Mouse (Mus musculus): ENCODE data around the gene Ch25h. TPM values are rescaled to one million over a fixed set of nuclear protein-coding genes. Genes with fewer than 3 reads are reported as not detected.

Ch25h gene
- total and polyA plus RNA-seq, 3 experiments: not detected

DNA sequence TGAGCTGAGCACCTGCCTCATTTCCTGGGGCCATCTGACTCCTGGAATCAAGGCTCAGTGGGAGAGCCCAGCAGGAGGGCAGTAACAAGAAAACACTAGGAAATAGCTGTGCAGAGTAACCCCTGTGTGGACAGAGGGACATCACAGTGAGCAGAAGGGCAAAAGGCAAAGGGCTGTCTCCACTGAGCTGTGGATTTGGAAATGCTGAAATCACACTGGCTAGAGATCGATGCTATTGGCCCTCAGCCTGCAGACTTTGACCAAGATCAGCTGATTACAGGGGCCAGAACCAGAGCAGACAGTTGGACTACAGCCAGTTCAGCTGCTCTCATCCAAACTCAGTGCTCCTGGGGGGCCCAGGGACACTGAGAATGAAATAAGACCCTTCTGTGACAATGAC lies 21.4 kb upstream of the Ch25h start:
- dilution Hi-C loops (cut with MboI; ENCODE audit: extremely low pct_ligation_motif_present, extremely low pct_unique_long_range_greater_than_20kb, low sequenced_read_pairs): no loop called here
- Histone ChIP-seq H3K9ac (ENCODE audit: insufficient read depth, low read depth) (no peak overlapping the region), H3K4me2 (ENCODE audit: insufficient read depth, low read depth, poor library complexity, severe bottlenecking) (no peak overlapping the region), H3K36me3 (replicated peaks in 1 of 2; ENCODE audit: control insufficient read depth in 1 of 2, insufficient read depth in 1 of 2, low read length in 1 of 2) (peaks cover 3 to 66% of the 10 kb centered on the region in 2 experiments), H3K79me2 (replicated peaks; ENCODE audit: control insufficient read depth, extremely low read depth, insufficient read depth, poor library complexity, severe bottlenecking) (no peaks in the 10 kb centered on the region), H3K27me3 (replicated peaks) (no peaks in the 10 kb centered on the region), H3K9me3 (replicated peaks; ENCODE audit: low read length) (no peaks in the 10 kb centered on the region), H3K4me3 (replicated peaks in 1 of 3; ENCODE audit: low read depth in 2 of 3, low read length in 2 of 3, poor library complexity in 1 of 3) (no peak overlapping the region), H3K4me1 (ENCODE audit: control insufficient read depth in 1 of 2, insufficient read depth in 2 of 2) (no peaks in the 10 kb centered on the region), H3K27ac (ENCODE audit: insufficient read depth, low read depth) (no peak overlapping the region)
- TF ChIP-seq BHLHE40 (IDR thresholded peaks at IDR 0.05; ENCODE audit: low read depth, low read length) (no peak), USF2 (conservative IDR thresholded peaks at IDR 0.05; ENCODE audit: low read depth, low read length) (no peak), USF1 (IDR thresholded peaks at IDR 0.05; ENCODE audit: low read depth, low read length) (no peak), PAX5 (IDR thresholded peaks at IDR 0.05; ENCODE audit: low read length) (no peak), GABPA (IDR thresholded peaks at IDR 0.05; ENCODE audit: insufficient replicate concordance, low read depth, low read length) (no peak), ELF1 (IDR thresholded peaks at IDR 0.05; ENCODE audit: low read depth, low read length) (no peak), MYC (IDR thresholded peaks at IDR 0.05; ENCODE audit: low read depth, low read length) (no peak)
- in situ Hi-C loops (cut with MboI; ENCODE audit: low pct_ligation_motif_present, low pct_unique_long_range_greater_than_20kb, low sequenced_read_pairs): no loop called here
- DNase-seq (ENCODE audit: extremely low read depth): no peak

DNA sequence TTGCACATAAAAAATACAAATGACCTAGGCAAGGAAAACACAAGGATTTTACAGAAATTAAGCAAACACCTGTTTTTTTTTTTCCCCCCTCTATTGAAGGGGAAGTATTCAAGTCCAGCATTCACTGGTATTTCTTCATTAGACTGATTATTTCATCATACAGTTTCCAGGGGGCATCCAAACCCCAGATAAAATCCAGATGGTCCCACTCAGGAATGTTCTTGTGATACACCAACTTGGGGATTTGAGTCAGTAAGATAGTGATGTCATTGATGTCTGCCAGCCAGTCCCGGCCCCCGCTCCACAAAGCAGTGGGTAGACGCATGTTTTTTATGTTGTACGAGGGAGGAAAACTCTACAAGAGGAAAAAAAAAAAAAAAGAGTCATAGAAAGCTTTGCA lies 18.9 kb upstream of the Ch25h start:
- TF ChIP-seq USF1 (IDR thresholded peaks at IDR 0.05; ENCODE audit: low read depth, low read length): no peak
- TF ChIP-seq SMC3 (IDR thresholded peaks at IDR 0.05; ENCODE audit: low read depth, low read length): no peak
- TF ChIP-seq HCFC1 (IDR thresholded peaks at IDR 0.05; ENCODE audit: low read depth, low read length): no peak
- TF ChIP-seq POLR2AphosphoS2 (IDR thresholded peaks at IDR 0.05; ENCODE audit: low read depth, low read length): no peak
- TF ChIP-seq NELFE (IDR thresholded peaks at IDR 0.05; ENCODE audit: low read depth, low read length): no peak
- H3K27me3 ChIP-seq (replicated peaks): no peaks in the 10 kb centered on the region
- H3K4me2 ChIP-seq (ENCODE audit: insufficient read depth, low read depth, poor library complexity, severe bottlenecking): no peak overlapping the region
- H3K9ac ChIP-seq (ENCODE audit: insufficient read depth, low read depth): no peak overlapping the region
- dilution Hi-C loops (cut with MboI; ENCODE audit: extremely low pct_ligation_motif_present, extremely low pct_unique_long_range_greater_than_20kb, low sequenced_read_pairs) (no loop called here), in situ Hi-C loops (cut with MboI; ENCODE audit: low pct_ligation_motif_present, low pct_unique_long_range_greater_than_20kb, low sequenced_read_pairs) (no loop called here)
- H3K27ac ChIP-seq (ENCODE audit: insufficient read depth, low read depth): no peak overlapping the region
- no peaks in the 10 kb centered on the region for H3K9me3 ChIP-seq (replicated peaks; ENCODE audit: low read length)
- no peak for DNase-seq (ENCODE audit: extremely low read depth)
- H3K4me1 ChIP-seq (ENCODE audit: control insufficient read depth in 1 of 2, insufficient read depth in 2 of 2): no peaks in the 10 kb centered on the region
- H3K4me3 ChIP-seq (replicated peaks in 1 of 3; ENCODE audit: low read depth in 2 of 3, low read length in 2 of 3, poor library complexity in 1 of 3): no peak overlapping the region
- H3K79me2 ChIP-seq (replicated peaks; ENCODE audit: control insufficient read depth, extremely low read depth, insufficient read depth, poor library complexity, severe bottlenecking): no peaks in the 10 kb centered on the region
- H3K36me3 ChIP-seq (replicated peaks in 1 of 2; ENCODE audit: control insufficient read depth in 1 of 2, insufficient read depth in 1 of 2, low read length in 1 of 2): peaks cover 3 to 49% of the 10 kb centered on the region in 2 experiments

DNA sequence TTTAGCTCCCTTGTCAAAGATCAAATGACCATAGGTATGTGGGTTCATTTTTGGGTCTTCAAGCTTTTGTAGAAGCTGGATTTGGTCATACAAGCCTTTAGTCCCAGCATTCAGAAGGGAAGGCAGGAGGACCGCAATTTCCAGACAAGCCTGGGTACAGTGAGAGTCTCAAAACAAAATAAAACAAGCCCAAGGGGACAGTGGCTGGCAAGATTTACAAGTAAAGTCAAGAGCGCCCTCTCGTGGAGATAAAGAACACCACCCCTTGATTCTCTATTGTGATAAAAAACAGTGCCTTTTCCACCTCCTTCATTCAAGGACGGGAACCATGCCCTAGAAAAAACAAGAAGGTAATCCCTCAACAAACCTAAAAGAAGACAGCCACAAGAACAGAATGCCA lies 8.6 kb upstream of the Ch25h start:
- DNase-seq (ENCODE audit: extremely low read depth): peak; percentile 76
- no peak overlapping the region for H3K4me3 ChIP-seq (replicated peaks in 1 of 3; ENCODE audit: low read depth in 2 of 3, low read length in 2 of 3, poor library complexity in 1 of 3)
- no peak overlapping the region for H3K27ac ChIP-seq (ENCODE audit: insufficient read depth, low read depth)
- H3K9me3 ChIP-seq (replicated peaks; ENCODE audit: low read length): no peaks in the 10 kb centered on the region
- no peak overlapping the region for H3K9ac ChIP-seq (ENCODE audit: insufficient read depth, low read depth)
- H3K36me3 ChIP-seq (replicated peaks in 1 of 2; ENCODE audit: control insufficient read depth in 1 of 2, insufficient read depth in 1 of 2, low read length in 1 of 2): no peaks in the 10 kb centered on the region
- H3K79me2 ChIP-seq (replicated peaks; ENCODE audit: control insufficient read depth, extremely low read depth, insufficient read depth, poor library complexity, severe bottlenecking): no peaks in the 10 kb centered on the region
- in situ Hi-C loops (cut with MboI; ENCODE audit: low pct_ligation_motif_present, low pct_unique_long_range_greater_than_20kb, low sequenced_read_pairs) (no loop called here), dilution Hi-C loops (cut with MboI; ENCODE audit: extremely low pct_ligation_motif_present, extremely low pct_unique_long_range_greater_than_20kb, low sequenced_read_pairs) (no loop called here)
- no peak overlapping the region for H3K4me2 ChIP-seq (ENCODE audit: insufficient read depth, low read depth, poor library complexity, severe bottlenecking)
- 0 out of 4 replicates have a peak, but pooled peaks cover 0 to 3% of the 10 kb centered on the region in 2 experiments for H3K4me1 ChIP-seq (ENCODE audit: control insufficient read depth in 1 of 2, insufficient read depth in 2 of 2)
- no peaks in the 10 kb centered on the region for H3K27me3 ChIP-seq (replicated peaks)
- no peak for TF ChIP-seq USF2 (conservative IDR thresholded peaks at IDR 0.05; ENCODE audit: low read depth, low read length)
- TF ChIP-seq JUN (IDR thresholded peaks at IDR 0.05; ENCODE audit: insufficient read depth, low read depth, low read length): no peak
- TF ChIP-seq KAT2A (IDR thresholded peaks at IDR 0.05; ENCODE audit: insufficient replicate concordance, low read length): no peak
- no peak for TF ChIP-seq TCF12 (IDR thresholded peaks at IDR 0.05; ENCODE audit: low read depth, low read length)
- no peak for TF ChIP-seq MAX (IDR thresholded peaks at IDR 0.05; ENCODE audit: low read length)
- no peak for TF ChIP-seq BHLHE40 (IDR thresholded peaks at IDR 0.05; ENCODE audit: low read depth, low read length)
- no peak for TF ChIP-seq UBTF (IDR thresholded peaks at IDR 0.05; ENCODE audit: low read depth, low read length)
- peak; percentile 80 for TF ChIP-seq RAD21 (IDR thresholded peaks at IDR 0.05; ENCODE audit: low read depth, low read length)
- TF ChIP-seq MAFK (IDR thresholded peaks at IDR 0.05; ENCODE audit: insufficient replicate concordance, low read length): no peak
- no peak for TF ChIP-seq ZKSCAN1 (IDR thresholded peaks at IDR 0.05; ENCODE audit: borderline replicate concordance, low read depth, low read length)
- peak; percentile 45 to 80; a peak in 3 of 4 replicates for TF ChIP-seq CTCF (conservative IDR thresholded peaks at IDR 0.05 in 1 of 2, IDR thresholded peaks at IDR 0.05 in 1 of 2; ENCODE audit: low read depth in 2 of 2, low read length in 2 of 2)
- no peak for TF ChIP-seq MYC (IDR thresholded peaks at IDR 0.05; ENCODE audit: low read depth, low read length)
- TF ChIP-seq PAX5 (IDR thresholded peaks at IDR 0.05; ENCODE audit: low read length): no peak
- TF ChIP-seq SMC3 (IDR thresholded peaks at IDR 0.05; ENCODE audit: low read depth, low read length): peak; percentile 91
- no peak for TF ChIP-seq TBP (conservative IDR thresholded peaks at IDR 0.05; ENCODE audit: low read depth, low read length)
- TF ChIP-seq ZC3H11A (IDR thresholded peaks at IDR 0.05; ENCODE audit: low read depth, low read length): peak; percentile 63
- TF ChIP-seq ETS1 (conservative IDR thresholded peaks at IDR 0.05; ENCODE audit: low read depth, low read length): no peak
- TF ChIP-seq IRF4 (IDR thresholded peaks at IDR 0.05; ENCODE audit: low read depth, low read length): no peak
- TF ChIP-seq EP300 (IDR thresholded peaks at IDR 0.05; ENCODE audit: low read length): no peak
- TF ChIP-seq CHD2 (IDR thresholded peaks at IDR 0.05; ENCODE audit: low read length): no peak

Measured in CH12.LX (cell line).